Mouse (Mus musculus) retina, embryonic 14.5 days (tissue): ENCODE measurements around the gene Peli1.

Source experiments
- DNase-seq: peaks from one replicate; pipeline ENCODE4 v3.0.0-alpha.2; 2015; ENCODE audit warnings: low spot score

The Peli1 gene

DNA sequence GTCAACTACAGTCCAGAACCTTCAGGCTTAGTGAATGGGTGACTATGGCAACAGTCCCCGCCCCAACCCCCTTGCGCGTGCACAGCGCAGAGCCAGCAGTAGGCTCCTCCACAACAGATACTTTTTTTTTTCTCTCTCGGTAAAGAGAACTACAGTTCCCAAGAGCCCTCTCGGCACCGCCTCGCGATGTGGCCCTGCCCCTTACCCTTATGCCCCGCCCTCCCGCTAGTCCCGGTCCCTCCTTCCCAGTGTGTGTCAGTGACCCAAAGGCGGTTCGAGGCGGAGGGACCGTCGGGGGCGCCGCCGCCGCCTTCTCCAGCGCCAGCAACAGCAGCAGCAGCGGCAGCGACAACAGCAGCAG is at the start of gene Peli1:
Gene Peli1 (plus strand): TSS at position 225 of the 361 bp plus-strand sequence.
- DNase-seq, result peak; percentile 97

- DNase-seq, result no peak
Observed at GRCm38 (mm10) chr11:21042590-21042989, 48.5 kb upstream of the Peli1 start.

DNA sequence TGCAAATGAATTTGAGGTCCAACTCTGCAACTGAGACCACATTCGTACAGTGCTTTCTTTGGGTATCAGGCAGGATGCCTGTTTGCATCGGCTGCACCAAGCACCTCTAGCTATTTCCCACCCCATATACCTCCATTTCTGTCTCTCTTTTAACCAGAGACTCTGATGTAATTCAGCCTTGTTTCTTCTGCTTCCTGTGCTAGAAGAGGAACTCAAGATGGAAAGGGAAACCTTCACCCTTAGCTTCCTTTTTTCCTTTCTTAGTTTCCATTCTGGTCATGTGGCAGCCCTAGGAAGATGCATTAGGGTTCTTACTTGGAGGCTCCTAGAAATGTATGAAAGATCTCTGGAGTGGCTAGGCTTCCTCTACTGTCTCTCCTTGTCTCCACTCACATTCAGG is 44.9 kb upstream of the Peli1 start:
- no peak for DNase-seq

- no peak for DNase-seq
Observed at GRCm38 (mm10) chr11:21047921-21048320, 43.2 kb upstream of the Peli1 start.

DNA sequence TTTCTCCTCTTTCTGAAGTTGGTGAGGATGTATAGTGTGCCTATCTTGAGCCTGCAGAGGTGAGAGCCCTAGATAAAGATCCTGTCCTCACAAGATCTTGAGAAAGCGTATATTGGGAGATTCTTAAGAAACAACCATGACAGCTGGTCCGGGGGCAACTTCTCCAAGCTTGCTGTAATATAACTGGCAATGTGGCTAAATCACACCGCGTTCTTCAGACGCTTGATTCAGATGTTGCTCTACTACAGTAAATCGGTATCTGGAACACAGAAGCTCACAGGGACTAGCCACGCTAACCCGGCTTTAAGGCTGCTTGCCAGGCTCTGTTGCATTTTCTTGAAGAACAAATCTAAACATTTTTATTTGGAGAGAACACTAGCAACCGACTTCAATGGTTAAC is 39.4 kb upstream of the Peli1 start:
- DNase-seq, result no peak

DNA sequence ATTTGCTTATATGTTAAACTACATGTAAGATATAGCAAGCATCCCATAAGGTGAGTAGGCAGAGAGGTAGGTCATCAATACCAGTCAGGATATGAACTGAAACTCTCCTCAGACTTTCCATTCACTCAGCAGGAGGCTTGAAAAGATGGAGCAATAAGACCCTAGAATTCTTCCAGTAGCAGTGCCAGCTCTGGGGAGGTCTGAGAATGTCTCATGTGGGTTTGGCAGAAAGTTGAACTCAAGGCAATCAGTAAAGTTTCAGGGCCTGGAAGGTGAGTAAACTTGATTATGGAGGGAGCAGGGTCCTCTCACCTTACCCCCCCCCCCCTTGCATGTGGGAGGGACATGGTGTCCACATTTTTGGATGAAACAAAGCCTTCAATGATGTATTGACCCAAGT is 36.5 kb upstream of the Peli1 start:
- no peak for DNase-seq

GRCm38 (mm10) chr11:21056109-21056850 is 34.8 kb upstream of the Peli1 start:
- no peak for DNase-seq

DNA sequence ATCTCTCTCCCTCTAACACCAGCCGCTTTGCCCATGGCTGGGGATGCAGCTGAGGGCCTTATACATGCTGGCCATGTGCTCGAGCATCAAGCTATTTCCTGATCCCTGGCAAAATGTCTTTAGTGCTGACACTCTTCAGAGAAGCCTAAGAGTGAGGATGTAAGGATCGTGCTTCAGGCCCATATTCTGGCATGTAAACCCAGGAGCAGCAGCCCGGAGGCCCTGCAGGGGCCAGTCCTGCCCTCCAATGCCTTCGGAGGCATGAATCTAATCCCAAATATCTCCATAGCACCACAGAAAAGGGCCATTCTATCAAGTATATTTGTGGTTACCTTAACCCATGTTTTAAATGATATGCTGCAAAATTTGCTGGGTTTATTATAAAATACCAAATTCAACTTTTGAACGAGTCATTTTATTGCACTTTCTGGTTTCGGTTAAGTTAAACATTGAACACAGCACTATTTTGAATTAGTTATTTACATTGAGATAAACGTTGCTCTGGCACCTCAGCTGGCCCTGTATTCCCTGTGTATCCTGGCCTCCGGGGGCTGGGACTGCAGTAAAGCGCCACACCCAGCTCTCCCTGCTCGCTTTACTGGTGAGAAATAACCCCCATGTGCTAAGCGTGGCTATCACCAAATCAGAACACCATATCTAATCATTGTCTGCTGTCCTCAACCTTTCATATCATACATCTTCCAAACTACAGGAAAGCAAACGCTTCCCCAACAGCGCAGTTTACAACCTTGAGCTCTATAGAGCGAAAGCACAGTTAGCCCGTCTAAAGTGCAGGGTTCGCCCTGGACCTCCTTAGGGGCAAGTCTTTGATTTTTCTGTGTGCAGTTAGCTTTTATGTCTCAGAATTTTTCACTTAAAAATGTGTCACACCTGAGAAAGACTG is 33.3 kb upstream of the Peli1 start:
- no peak for DNase-seq

DNA sequence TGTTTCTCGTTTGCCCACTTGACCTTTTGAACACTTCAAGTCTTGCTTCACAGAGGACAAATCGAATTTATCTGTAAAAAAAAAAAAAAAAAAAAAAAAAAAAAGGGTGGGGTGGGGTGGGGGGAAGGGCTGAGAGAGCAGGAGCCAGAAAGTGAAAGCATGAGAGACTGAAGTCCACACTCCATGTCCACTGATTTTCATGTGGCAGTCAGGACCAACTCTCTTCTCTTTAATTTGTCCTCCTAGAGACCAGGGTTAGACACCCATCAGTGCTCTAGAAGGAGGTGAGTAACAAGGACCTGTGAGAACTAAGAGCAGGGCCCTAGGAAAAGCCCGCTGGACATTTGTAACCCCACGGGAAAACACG is 32.7 kb upstream of the Peli1 start:
- no peak for DNase-seq

DNA sequence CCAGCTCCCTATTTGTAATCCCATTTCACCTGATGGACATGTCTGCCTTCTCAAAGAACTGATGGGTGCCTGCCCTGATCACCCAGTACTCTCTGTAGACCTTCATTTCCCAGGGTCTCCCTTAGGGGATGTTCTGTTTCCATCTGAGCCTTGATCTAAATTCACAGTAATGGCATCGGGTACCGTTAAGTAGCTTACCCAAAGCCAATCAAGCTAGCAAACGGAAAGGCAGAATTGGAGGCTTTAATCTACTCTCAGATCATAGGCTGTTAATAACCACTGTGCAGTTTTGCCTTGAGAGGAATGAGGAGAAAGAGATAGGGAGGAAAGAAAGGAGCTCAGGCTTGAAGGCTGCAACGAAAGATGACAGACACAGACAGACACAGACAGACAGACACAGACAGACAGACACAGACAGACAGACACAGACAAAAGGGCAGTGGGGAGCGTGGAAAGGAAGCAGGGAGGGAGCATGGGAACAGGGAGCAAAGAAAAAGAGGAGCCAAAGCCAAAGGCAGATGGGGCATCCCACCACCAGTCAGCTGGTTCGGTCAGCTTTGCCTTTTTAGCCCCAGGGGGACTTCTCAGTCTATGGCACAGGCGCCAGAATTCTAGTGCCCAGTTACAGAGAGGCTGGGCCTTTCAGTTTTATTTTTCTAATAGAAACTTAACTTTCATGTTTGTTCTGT is 30.6 kb upstream of the Peli1 start:
- DNase-seq, result no peak

DNA sequence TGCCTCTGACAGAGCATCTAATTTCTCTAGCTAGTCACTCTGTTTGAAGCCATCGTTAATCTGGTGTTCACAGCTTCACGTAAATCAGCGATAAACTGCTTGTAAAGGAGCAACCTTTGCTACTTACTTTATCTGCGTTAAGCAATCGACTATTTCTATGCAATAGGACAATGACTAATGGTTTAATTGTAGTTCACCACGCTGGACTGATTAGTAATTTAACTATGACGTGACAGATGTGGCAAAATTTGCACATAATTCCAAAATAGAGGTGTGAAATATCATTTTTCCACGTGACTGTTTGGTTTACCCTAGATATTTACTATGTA is 30.1 kb upstream of the Peli1 start:
- no peak for DNase-seq

DNA sequence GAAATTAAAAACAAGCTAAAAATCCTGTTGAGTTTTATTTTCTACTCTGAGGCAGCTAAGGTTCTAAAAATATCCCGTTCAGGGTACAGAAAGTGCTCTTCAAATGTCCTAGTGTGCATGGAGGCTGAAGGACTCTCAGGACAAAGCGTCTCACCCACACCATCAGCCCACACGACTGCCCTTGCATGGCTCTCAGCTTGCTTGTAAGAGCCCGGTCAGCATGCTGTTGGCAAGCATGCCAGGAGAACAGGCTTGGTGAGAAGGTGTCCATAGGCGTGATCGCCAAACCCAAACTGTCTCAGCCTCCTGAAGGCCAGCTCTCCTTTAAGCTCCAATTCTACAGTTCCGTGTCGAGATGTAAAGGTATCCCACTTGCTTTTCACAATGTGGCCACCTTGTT is 29.7 kb upstream of the Peli1 start:
- no peak for DNase-seq

DNA sequence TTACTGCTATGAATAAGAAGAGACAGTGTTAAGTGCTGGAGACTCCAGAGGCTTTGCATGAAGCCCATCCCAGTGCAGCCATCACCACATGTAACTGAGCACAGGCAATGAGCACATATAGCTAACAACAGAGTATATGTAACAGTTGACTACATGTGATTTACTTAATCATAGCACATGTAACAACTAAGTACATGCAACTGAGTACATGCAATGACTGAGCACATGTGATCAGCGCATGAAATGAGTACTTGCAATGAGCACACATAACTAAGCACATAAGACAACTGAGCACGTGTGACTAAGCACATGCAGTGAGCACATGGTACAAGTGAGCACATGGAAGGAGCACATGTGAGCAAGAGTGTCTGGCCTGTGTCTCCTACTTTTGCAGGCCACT is 29.0 kb upstream of the Peli1 start:
- no peak for DNase-seq

DNA sequence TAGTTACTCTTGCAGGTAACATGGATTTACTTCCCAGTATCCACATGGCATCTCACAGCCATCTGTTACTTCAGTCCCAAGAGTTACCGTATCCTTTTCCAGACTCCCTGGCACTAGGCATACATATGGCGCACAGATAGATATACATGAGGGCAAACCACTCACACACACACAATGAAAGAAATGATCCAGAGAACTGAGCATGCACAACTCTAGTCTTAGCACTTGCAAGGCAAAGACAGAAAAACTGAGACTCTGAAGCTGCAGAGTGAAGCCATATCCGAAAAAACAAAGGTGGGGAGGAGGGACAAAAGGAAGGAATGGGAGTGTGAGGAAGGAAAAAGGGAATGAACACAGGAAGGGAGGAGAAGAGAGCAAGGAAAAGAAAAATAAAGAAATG is 27.8 kb upstream of the Peli1 start:
- no peak for DNase-seq

GRCm38 (mm10) chr11:21079400-21079799 is 11.7 kb upstream of the Peli1 start:
- no peak for DNase-seq

- DNase-seq, result no peak
Observed at GRCm38 (mm10) chr11:21079851-21080362, 11.2 kb upstream of the Peli1 start.

DNA sequence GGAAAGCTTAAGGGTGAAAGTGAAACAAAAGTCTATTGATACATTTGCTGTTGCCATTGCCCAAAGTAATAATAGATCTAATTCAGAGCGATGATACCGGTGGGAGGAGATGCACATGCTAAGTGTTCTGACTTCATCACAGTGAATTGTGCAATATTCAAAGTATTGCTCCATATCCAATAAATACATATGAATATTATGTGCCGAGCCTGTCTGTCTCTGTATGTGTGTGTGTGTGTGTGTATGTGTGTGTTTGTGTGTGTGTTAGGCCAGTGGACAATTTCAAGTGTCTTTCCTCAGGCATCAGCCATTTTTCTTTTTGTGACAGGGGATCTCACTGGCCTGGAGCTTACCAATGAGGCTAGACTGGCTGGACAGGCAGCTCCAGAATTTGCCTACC is 9.9 kb upstream of the Peli1 start:
- no peak for DNase-seq

DNA sequence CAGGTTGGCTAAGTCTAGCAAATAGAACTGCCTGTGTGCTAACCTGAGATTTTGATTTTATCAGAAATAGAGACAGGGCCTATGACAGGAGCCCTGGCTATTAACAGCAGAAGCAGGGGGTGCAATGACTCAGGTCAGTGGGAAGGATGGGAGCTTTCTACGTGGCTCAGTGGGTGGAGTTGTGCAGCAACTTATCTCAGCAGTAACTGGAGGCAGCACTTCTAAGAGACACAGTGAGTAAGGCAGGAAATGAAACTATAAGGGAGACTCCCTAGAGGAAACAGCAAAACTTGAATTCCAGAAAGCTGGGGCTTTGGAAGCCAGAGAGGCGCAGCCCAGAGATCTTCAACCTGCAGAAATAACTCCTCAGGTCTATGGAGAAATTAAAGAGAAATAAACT is 8.4 kb upstream of the Peli1 start:
- no peak for DNase-seq

DNA sequence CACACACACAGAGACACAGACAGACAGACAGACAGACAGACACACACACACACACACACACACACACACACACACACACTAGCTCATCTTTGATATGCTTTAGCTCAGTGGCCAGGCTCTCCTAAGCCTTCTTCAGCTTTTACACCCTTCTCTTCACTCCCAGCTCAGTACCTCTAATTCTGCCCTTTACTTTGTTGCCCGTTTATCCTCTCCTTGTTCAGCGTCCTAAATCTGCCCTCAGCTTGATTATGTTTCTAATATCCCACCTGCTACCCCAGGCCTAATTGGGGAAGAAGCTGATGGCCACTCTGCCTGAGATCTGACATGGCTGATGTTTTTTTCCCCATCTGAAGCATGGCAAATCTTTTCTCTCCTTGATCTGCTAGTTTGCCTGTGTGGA is 2.7 kb upstream of the Peli1 start:
- DNase-seq, result no peak

DNA sequence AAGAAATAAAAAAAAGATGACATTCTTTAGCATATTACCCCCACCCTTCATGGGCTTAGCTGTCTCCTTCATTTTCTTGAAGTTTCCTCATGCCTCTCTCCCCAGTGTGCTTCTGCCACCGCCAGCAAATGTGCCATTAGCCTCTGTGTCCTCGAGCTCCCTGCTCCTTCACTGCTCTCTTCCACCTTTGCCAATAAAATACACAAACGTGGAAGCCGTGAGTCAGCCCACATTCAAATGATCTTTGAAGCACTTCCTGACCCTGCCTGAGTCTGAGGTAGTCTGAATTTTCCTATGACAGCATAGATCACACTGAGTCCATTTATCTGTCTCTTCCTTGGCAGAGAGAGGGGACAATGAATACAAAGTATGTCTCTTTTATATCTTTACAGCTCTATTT is 1.5 kb upstream of the Peli1 start:
- no peak for DNase-seq

DNA sequence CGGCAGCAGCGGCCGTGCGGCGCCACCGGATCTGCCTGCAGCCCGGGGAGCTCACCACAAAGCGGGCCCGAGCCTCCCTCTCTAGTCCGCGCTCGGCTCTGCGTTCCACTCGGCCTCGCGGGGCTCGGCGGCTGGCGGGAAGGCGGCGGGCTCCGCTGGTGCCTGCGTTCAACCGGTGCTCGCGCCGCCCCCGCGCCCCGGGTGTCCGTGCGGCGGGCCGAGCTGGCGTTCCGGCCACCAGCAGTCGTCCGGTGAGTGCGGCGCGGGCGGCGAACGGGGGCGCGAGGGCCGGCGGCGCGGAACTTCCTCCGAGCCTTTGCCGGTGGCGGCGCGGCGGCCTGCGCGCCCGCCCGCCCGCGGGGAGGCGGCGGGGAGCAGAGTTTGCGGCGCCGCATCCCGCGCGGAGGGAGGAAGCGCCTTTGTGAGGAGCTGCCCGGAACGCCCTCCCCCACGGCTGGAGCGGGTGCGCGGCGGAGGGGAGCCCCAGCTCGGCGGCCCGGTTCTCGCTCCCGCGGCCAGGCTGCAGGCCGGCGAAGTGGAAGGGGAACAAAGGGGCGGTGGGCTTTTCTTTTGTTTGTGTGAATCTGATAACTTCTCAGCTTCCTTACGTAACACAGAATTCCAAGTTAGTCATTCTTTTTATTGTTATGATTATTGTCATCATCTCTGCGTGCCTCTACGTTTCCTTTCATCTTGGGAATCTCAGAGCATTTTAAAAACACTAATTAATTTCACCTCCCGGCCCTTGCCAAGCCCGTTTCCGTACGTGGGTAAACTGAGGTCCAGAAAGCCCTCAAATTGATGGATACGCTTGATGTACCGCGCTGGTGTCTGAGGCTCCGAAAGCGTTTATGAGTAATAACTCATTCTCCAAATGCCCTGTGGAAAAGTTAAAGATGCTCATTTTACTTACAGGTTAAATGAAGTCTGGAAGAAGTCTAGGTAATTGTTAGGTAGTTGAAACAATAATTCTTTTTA is 626 bp downstream of the Peli1 start:
- DNase-seq, result peak; percentile 69

DNA sequence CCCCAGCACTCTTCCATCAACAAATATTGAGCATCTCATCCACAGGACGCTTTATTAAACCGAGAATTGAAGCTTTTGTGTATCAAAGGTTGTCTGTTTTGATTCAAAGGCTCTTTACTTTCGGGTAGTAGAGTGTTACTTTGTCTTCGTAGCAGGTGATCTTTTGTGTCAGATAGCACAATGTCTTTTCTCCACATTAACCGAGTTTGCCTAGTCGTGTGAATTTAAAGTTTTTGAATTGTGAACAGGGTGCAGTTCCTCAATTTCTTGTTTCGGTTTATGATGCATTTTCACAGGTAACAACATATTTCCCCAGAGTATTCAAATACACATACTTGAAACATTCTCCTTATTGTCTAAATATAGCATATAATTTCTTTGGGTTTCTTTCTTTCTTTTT is 1.5 kb downstream of the Peli1 start:
- DNase-seq, result peak; percentile 23
